Mouse (Mus musculus): ENCODE measurements around the gene Golga1. TPM values are rescaled to one million over a fixed set of nuclear protein-coding genes. Genes with fewer than 3 reads are reported as not detected.

The Golga1 gene
- polyA plus RNA-seq, 1 experiment from 2014 or later = 9.9 TPM

DNA sequence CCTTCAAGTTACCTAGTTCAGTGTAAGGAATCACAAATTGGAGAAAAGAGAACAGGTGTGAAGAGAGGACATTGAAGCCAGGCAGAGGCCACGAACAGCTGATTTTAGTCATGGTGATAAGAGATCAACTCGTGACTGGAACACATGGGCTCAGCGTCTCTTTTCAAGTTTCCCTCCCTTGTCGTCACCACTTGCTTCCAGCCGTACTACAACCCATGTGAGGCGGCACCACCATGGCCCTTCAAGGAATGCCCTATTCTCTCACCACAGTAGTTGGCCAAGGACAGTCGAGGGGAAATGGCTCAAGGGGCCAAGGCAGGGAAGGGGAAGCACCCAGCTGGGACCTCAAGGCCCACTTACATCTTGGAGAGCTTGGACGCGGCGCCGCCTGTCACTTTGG lies 61.0 kb downstream of the Golga1 start:
- TF ChIP-seq EP300 (IDR thresholded peaks at IDR 0.05; ENCODE audit: low read depth) (no peak), CTCF (IDR thresholded peaks at IDR 0.05; ENCODE audit: low read depth) (no peak)
- peaks cover 39% of the 10 kb centered on the region for H3K36me3 ChIP-seq (replicated peaks; ENCODE audit: insufficient read depth, low read length)
- peak overlapping the region; percentile 87 for H3K27ac ChIP-seq (ENCODE audit: low read depth)
- peak overlapping the region; percentile 92 for H3K4me2 ChIP-seq (ENCODE audit: low read depth, low read length)
- no peaks in the 10 kb centered on the region for H3K9me3 ChIP-seq (ENCODE audit: low read length)
- H3K4me3 ChIP-seq (ENCODE audit: low read depth, low read length) = peak overlapping the region; percentile 93
- 0% methylated on average over 11 of the region's 11 CpGs for WGBS (ENCODE audit: insufficient replicate concordance)
- H3K27me3 ChIP-seq (ENCODE audit: insufficient read depth, low read length) = no peaks in the 10 kb centered on the region
- H3K9ac ChIP-seq (replicated peaks) = peak overlapping the region; percentile 89
- H3K4me1 ChIP-seq (ENCODE audit: insufficient read depth) = peaks cover 50% of the 10 kb centered on the region
- ATAC-seq (peak; percentile 8; the same call in 1 of the 2 replicates), DNase-seq (peak; percentile 52)

DNA sequence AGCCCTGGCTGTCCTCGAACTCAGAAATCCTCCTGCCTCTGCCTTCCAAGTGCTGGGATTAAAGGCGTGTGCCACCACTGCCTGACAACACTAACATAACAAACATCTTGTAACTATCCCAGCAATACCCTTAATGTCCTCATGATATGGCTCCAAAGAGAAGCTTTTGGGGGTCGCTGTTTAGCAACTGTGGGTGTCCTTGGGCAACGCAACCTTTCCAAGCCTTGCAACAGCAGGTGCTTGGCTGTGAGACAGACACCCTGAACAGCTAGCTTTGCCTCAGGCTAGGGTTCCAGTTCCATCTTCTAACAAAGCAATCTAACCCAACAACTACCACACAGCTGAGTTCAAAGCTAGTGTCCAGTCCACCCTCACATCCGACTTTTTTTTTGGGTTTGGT lies 61.8 kb downstream of the Golga1 start:
- DNase-seq (no peak), ATAC-seq (no peak)
- peak overlapping the region; percentile 89 for H3K9ac ChIP-seq (replicated peaks)
- peak overlapping the region; percentile 87; the same call in 1 of the 2 replicates for H3K27ac ChIP-seq (ENCODE audit: low read depth)
- peaks cover 41% of the 10 kb centered on the region for H3K4me1 ChIP-seq (ENCODE audit: insufficient read depth)
- H3K4me2 ChIP-seq (ENCODE audit: low read depth, low read length) = peak overlapping the region; percentile 92
- H3K27me3 ChIP-seq (ENCODE audit: insufficient read depth, low read length) = no peaks in the 10 kb centered on the region
- TF ChIP-seq CTCF (IDR thresholded peaks at IDR 0.05; ENCODE audit: low read depth) (no peak), EP300 (IDR thresholded peaks at IDR 0.05; ENCODE audit: low read depth) (no peak)
- peaks cover 39% of the 10 kb centered on the region for H3K36me3 ChIP-seq (replicated peaks; ENCODE audit: insufficient read depth, low read length)
- H3K9me3 ChIP-seq (ENCODE audit: low read length) = no peaks in the 10 kb centered on the region
- H3K4me3 ChIP-seq (ENCODE audit: low read depth, low read length) = peak overlapping the region; percentile 93
- WGBS (ENCODE audit: insufficient replicate concordance) = 43% methylated on average over 5 of the region's 5 CpGs

DNA sequence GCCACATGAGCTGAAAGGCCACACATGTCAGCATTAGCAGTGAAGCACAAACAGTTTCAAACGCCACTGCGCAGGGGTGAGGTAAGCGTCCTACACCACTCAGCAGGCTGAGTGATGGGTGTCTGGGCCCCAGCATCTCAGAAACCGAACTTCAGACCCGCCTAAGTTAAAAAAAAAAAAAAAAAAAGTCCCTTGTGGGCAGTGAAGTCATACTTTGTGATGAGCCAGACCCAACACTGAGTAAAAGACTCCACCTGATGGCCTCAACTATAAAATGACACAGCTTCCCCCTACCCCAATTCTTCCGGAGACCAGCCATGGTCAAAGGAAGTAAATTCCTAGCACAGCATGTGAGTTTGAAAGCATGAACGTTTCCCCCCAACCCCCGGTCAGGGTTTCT lies 62.2 kb downstream of the Golga1 start:
- Histone ChIP-seq H3K9me3 (ENCODE audit: low read length) (no peaks in the 10 kb centered on the region), H3K4me3 (ENCODE audit: low read depth, low read length) (peak overlapping the region; percentile 93), H3K36me3 (replicated peaks; ENCODE audit: insufficient read depth, low read length) (peaks cover 39% of the 10 kb centered on the region), H3K27me3 (ENCODE audit: insufficient read depth, low read length) (no peaks in the 10 kb centered on the region), H3K4me1 (ENCODE audit: insufficient read depth) (peaks cover 43% of the 10 kb centered on the region), H3K4me2 (ENCODE audit: low read depth, low read length) (peak overlapping the region; percentile 92), H3K9ac (replicated peaks) (peak overlapping the region; percentile 89), H3K27ac (ENCODE audit: low read depth) (peak overlapping the region; percentile 87; the same call in 1 of the 2 replicates)
- DNase-seq (no peak), ATAC-seq (no peak)
- TF ChIP-seq EP300 (IDR thresholded peaks at IDR 0.05; ENCODE audit: low read depth) (no peak), CTCF (IDR thresholded peaks at IDR 0.05; ENCODE audit: low read depth) (no peak)
- WGBS (ENCODE audit: insufficient replicate concordance) = 28% methylated on average over 8 of the region's 8 CpGs

DNA sequence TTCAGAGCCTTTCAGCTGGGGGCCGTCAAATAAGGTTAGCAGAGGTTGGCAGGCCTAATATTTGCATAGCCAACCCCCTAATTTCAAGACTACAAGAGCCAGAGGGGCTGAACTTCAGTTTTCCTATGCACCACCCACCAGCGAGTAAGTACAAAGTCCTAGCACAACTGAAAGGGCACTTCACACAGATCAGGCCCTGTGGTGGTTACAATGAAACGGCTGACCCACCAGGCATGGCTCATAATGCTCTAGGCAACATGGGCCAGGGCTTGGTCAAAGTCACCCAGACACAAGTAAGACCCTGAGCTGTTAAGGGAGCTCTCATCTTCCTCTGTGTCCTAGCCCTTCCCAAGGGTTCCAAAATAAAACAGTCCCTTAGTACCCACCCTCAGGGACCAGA lies 63.5 kb downstream of the Golga1 start:
- Histone ChIP-seq H3K9ac (replicated peaks) (no peak overlapping the region), H3K4me3 (ENCODE audit: low read depth, low read length) (no peak overlapping the region), H3K4me2 (ENCODE audit: low read depth, low read length) (peak overlapping the region; percentile 92; the same call in 1 of the 2 replicates), H3K4me1 (ENCODE audit: insufficient read depth) (peaks cover 44% of the 10 kb centered on the region), H3K36me3 (replicated peaks; ENCODE audit: insufficient read depth, low read length) (peaks cover 39% of the 10 kb centered on the region), H3K27ac (ENCODE audit: low read depth) (no peak overlapping the region), H3K27me3 (ENCODE audit: insufficient read depth, low read length) (no peaks in the 10 kb centered on the region), H3K9me3 (ENCODE audit: low read length) (no peaks in the 10 kb centered on the region)
- no peak for DNase-seq
- TF ChIP-seq CTCF (IDR thresholded peaks at IDR 0.05; ENCODE audit: low read depth) = no peak
- no peak for TF ChIP-seq EP300 (IDR thresholded peaks at IDR 0.05; ENCODE audit: low read depth)
- ATAC-seq = no peak
- 56% methylated on average over 3 of the region's 3 CpGs for WGBS (ENCODE audit: insufficient replicate concordance)

DNA sequence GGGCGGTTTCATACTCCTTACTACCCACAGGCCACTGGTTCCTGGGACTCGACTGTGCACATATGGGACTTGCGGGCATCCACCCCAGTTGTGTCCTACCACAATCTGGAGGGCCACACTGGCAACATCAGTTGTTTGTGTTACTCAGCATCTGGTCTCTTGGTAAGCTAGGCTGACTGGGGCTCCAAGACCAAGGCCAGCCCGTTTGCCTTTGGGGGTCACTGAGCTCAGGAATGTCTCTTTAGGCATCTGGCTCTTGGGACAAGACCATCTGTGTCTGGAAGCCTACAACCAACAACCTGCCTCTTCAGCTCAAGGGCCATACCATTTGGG lies 64.8 kb downstream of the Golga1 start:
- Histone ChIP-seq H3K4me2 (ENCODE audit: low read depth, low read length) (no peak overlapping the region), H3K9ac (replicated peaks) (no peak overlapping the region), H3K36me3 (replicated peaks; ENCODE audit: insufficient read depth, low read length) (peaks cover 39% of the 10 kb centered on the region), H3K27ac (ENCODE audit: low read depth) (no peak overlapping the region), H3K4me3 (ENCODE audit: low read depth, low read length) (no peak overlapping the region), H3K27me3 (ENCODE audit: insufficient read depth, low read length) (no peaks in the 10 kb centered on the region), H3K4me1 (ENCODE audit: insufficient read depth) (peaks cover 34% of the 10 kb centered on the region), H3K9me3 (ENCODE audit: low read length) (no peaks in the 10 kb centered on the region)
- ATAC-seq = no peak
- no peak for DNase-seq
- 75% methylated on average over 4 of the region's 4 CpGs for WGBS (ENCODE audit: insufficient replicate concordance)
- TF ChIP-seq CTCF (IDR thresholded peaks at IDR 0.05; ENCODE audit: low read depth) = no peak
- TF ChIP-seq EP300 (IDR thresholded peaks at IDR 0.05; ENCODE audit: low read depth) = no peak

DNA sequence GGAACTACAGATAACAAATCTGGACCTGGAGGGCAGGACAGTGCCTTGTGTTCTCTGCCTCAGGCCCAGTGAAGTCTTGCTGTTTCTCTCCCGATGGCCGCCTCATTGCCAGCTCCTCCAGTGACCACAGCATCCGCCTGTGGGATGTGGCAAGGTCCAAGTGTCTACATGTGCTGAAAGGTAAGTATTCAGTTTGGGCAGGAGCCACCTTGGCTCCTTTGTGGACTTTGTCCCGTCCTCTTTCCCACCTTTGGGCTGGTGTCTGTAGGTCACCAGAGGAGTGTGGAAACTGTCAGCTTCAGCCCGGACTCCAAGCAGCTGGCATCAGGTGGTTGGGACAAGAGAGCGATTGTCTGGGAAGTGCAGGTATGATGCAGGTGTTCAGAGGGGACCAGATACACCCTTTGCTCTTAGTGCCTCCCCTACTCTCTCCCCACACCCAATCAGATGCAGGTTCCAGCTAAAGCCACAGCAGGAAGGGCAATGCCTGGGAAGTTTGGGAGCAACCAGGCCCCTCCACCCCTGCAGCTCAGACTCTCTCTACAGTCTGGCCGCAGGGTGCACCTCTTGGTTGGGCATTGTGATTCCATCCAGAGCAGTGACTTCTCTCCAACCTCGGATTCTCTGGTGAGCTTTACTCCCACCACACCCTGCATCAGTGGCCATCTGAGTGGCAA lies 65.3 kb downstream of the Golga1 start:
- DNase-seq (peak; percentile 20), ATAC-seq (no peak)
- no peak for TF ChIP-seq CTCF (IDR thresholded peaks at IDR 0.05; ENCODE audit: low read depth)
- TF ChIP-seq EP300 (IDR thresholded peaks at IDR 0.05; ENCODE audit: low read depth) = no peak
- no peak overlapping the region for H3K27ac ChIP-seq (ENCODE audit: low read depth)
- H3K4me3 ChIP-seq (ENCODE audit: low read depth, low read length) = no peak overlapping the region
- H3K9me3 ChIP-seq (ENCODE audit: low read length) = no peaks in the 10 kb centered on the region
- 64% methylated on average over 8 of the region's 8 CpGs for WGBS (ENCODE audit: insufficient replicate concordance)
- no peak overlapping the region for H3K9ac ChIP-seq (replicated peaks)
- no peak overlapping the region for H3K4me2 ChIP-seq (ENCODE audit: low read depth, low read length)
- H3K4me1 ChIP-seq (ENCODE audit: insufficient read depth) = peaks cover 34% of the 10 kb centered on the region
- peaks cover 39% of the 10 kb centered on the region for H3K36me3 ChIP-seq (replicated peaks; ENCODE audit: insufficient read depth, low read length)
- H3K27me3 ChIP-seq (ENCODE audit: insufficient read depth, low read length) = no peaks in the 10 kb centered on the region

Data from liver, postnatal 0 days (tissue).